Mouse (Mus musculus) spleen, adult 2 months (tissue): ENCODE data around the gene 4930522H14Rik. TPM values are rescaled to one million over a fixed set of nuclear protein-coding genes. Genes with fewer than 3 reads are reported as not detected.

Source experiments
- DNase-seq, 2 experiments: peaks; one replicate each; pipeline versions ENCODE4 v3.0.0 to v3.0.0-alpha.2; 2012 to 2021; ENCODE audit warnings: low spot score in 2 of 2, low read depth in 1 of 2
- H3K27ac ChIP-seq: fragments of 200-500 bp; 2 replicates; pipeline ENCODE4 v1.5.1; 2012; ENCODE audit warnings: low read length, inconsistent platforms; ENCODE audit not compliant: insufficient read depth
- H3K27me3 ChIP-seq: fragments of 200-500 bp; 2 replicates; pipeline ENCODE4 v1.6.1; 2012; ENCODE audit warnings: mild to moderate bottlenecking, moderate library complexity, low read length, inconsistent platforms; ENCODE audit not compliant: control insufficient read depth, insufficient read depth
- H3K36me3 ChIP-seq: fragments of 200-500 bp; 2 replicates; pipeline ENCODE4 v1.6.1; 2012; ENCODE audit warnings: mild to moderate bottlenecking, low read length, inconsistent platforms; ENCODE audit not compliant: control insufficient read depth, insufficient read depth
- H3K4me1 ChIP-seq: fragments of 200-500 bp; 2 replicates; pipeline ENCODE4 v1.6.1; 2011; ENCODE audit warnings: inconsistent platforms; ENCODE audit not compliant: control insufficient read depth, insufficient read depth, insufficient read length
- H3K4me3 ChIP-seq: fragments of 200-500 bp; 2 replicates; pipeline ENCODE4 v1.5.1; 2011; ENCODE audit warnings: mild to moderate bottlenecking, inconsistent platforms; ENCODE audit not compliant: insufficient read depth, insufficient read length; ENCODE audit errors: extremely low read depth
- CTCF ChIP-seq: fragments of 200-500 bp; IDR thresholded peaks from 2 replicates; pipeline ENCODE4 v1.5.1; 2011; ENCODE audit warnings: mild to moderate bottlenecking, inconsistent platforms; ENCODE audit not compliant: insufficient read depth, insufficient read length, insufficient replicate concordance; ENCODE audit errors: extremely low read depth
- POLR2A ChIP-seq: fragments of 200-500 bp; IDR thresholded peaks from 2 replicates; pipeline ENCODE4 v1.6.1; 2011; ENCODE audit warnings: low read depth, low read length, inconsistent platforms
- WGBS: fragments of 180-500 bp; shearing (Covaris S2); methylation state at CpG from one replicate; pipeline ENCODE4 v1.1.7; 2018; 5-methylcytosine and 5-hydroxymethylcytosine counted together
- polyA plus RNA-seq: library from polyadenylated mRNA; depleted of rRNA; stranded (reverse); fragments of >200 nt; gene quantifications from 2 replicates; pipeline ENCODE4 v1.2.3, GENCODE M21; 2012

Gene 4930522H14Rik
- polyA plus RNA-seq, 1 experiment = not detected

- Histone ChIP-seq H3K4me3 (no peak overlapping the region), H3K4me1 (no peaks in the 10 kb centered on the region), H3K27me3 (no peaks in the 10 kb centered on the region), H3K36me3 (no peaks in the 10 kb centered on the region), H3K27ac (no peak overlapping the region)
- DNase-seq = no peak
- TF ChIP-seq POLR2A (no peak), CTCF (no peak)
- 91% methylated on average over 10 of the region's 10 CpGs for WGBS
Observed at GRCm38 (mm10) chr4:109568959-109569358, 37.9 kb upstream of the 4930522H14Rik start.

- no peaks in the 10 kb centered on the region for H3K4me1 ChIP-seq
- 89% methylated on average over 6 of the region's 6 CpGs for WGBS
- TF ChIP-seq CTCF (no peak), POLR2A (no peak)
- H3K27ac ChIP-seq = no peak overlapping the region
- H3K27me3 ChIP-seq = no peaks in the 10 kb centered on the region
- H3K36me3 ChIP-seq = no peaks in the 10 kb centered on the region
- no peak for DNase-seq
- H3K4me3 ChIP-seq = no peak overlapping the region
Observed at GRCm38 (mm10) chr4:109564711-109565110, 33.6 kb upstream of the 4930522H14Rik start.

GRCm38 (mm10) chr4:109550338-109551150 lies 19.4 kb upstream of the 4930522H14Rik start:
- WGBS = 16% methylated on average over 11 of the region's 11 CpGs

GRCm38 (mm10) chr4:109547306-109547705 lies 16.2 kb upstream of the 4930522H14Rik start:
- WGBS = 40% methylated on average over 2 of the region's 2 CpGs
- TF ChIP-seq POLR2A (no peak), CTCF (no peak)

More at GRCm38 (mm10) chr4:109550338-109551150, 19.4 kb upstream of the 4930522H14Rik start:
- TF ChIP-seq CTCF (no peak), POLR2A (no peak)
- Histone ChIP-seq H3K4me1 (no peaks in the 10 kb centered on the region), H3K27me3 (no peaks in the 10 kb centered on the region), H3K36me3 (no peaks in the 10 kb centered on the region), H3K4me3 (no peak overlapping the region), H3K27ac (no peak overlapping the region)
- no peak for DNase-seq

GRCm38 (mm10) chr4:109546538-109546937 lies 15.4 kb upstream of the 4930522H14Rik start:
- Histone ChIP-seq H3K27me3 (no peaks in the 10 kb centered on the region), H3K27ac (no peak overlapping the region), H3K4me1 (no peaks in the 10 kb centered on the region), H3K4me3 (no peak overlapping the region), H3K36me3 (no peaks in the 10 kb centered on the region)
- 83% methylated on average over 2 of the region's 2 CpGs for WGBS
- TF ChIP-seq POLR2A (no peak), CTCF (no peak)
- no peak for DNase-seq

More at GRCm38 (mm10) chr4:109547306-109547705, 16.2 kb upstream of the 4930522H14Rik start:
- no peak overlapping the region for H3K27ac ChIP-seq
- no peaks in the 10 kb centered on the region for H3K4me1 ChIP-seq
- no peak overlapping the region for H3K4me3 ChIP-seq
- DNase-seq = no peak
- H3K27me3 ChIP-seq = no peaks in the 10 kb centered on the region
- no peaks in the 10 kb centered on the region for H3K36me3 ChIP-seq

- Histone ChIP-seq H3K4me1 (no peaks in the 10 kb centered on the region), H3K4me3 (no peak overlapping the region), H3K27me3 (no peaks in the 10 kb centered on the region), H3K36me3 (no peaks in the 10 kb centered on the region), H3K27ac (no peak overlapping the region)
- no peak for DNase-seq
- WGBS = 82% methylated on average over 15 of the region's 15 CpGs
- TF ChIP-seq CTCF (no peak), POLR2A (no peak)
Observed at GRCm38 (mm10) chr4:109530245-109530816, 766 bp downstream of the 4930522H14Rik start.

GRCm38 (mm10) chr4:109504885-109505284 lies 26.2 kb downstream of the 4930522H14Rik start:
- 3% methylated on average over 5 of the region's 5 CpGs for WGBS
- H3K4me3 ChIP-seq = no peak overlapping the region
- no peaks in the 10 kb centered on the region for H3K36me3 ChIP-seq
- peak; percentile 47 to 59 for DNase-seq
- no peak overlapping the region for H3K27ac ChIP-seq
- peak; percentile 18; the same call in 1 of the 2 replicates for TF ChIP-seq CTCF
- no peak for TF ChIP-seq POLR2A
- no peaks in the 10 kb centered on the region for H3K27me3 ChIP-seq
- H3K4me1 ChIP-seq = no peaks in the 10 kb centered on the region
